Mouse (Mus musculus): Measurements from ENCODE around the gene Gm6205. TPM values are rescaled to one million over a fixed set of nuclear protein-coding genes. Genes with fewer than 3 reads are reported as not detected.

The Gm6205 gene
- polyA plus RNA-seq (2017; shearing (Covaris generic)) = not detected

DNA sequence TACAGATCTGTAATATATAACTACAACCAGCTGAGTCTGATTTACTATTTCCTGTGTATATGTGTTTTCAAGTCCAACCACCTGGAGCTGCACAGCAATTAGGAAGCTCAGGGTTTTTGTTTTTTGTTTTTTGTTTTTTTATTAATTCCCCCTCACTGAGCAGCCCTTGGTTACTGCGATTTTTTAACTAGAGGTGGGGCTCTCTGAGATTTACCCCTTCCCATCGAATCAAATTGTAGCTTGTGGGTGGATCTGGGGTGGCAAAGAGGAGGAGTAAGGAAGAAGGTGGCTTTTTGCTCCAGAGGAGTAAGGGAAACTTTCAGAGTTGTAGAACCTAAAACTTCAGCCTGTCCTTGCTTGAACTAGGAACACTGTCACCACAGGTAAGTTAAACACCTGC is at the start of gene Gm6205:
Gene Gm6205, plus strand, starts transcription at position 301 of the 400 bp plus-strand sequence.

DNA sequence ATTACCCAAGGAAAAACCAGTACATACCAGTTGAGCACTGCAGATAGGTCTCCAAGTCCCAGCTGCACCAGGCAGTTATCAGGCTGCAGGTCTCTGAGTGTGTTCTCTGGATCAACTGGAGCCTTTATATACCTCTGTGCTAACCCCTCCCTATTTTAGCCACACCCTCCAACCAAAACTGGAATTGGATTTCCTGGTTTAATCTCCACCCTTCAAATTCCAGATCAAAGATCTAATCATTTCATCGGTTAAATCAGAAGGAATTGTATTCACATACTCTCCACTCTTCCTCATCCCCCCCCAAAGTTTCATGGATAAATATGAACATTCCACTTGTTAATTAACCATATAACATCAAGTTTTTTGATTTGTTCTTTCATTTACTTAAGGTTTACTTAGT is 31.9 kb upstream of the Gm6205 start, which contains the start of gene Gm3147:
Gene Gm3147, minus strand, starts transcription at position 101 of the 400 bp plus-strand sequence.

DNA sequence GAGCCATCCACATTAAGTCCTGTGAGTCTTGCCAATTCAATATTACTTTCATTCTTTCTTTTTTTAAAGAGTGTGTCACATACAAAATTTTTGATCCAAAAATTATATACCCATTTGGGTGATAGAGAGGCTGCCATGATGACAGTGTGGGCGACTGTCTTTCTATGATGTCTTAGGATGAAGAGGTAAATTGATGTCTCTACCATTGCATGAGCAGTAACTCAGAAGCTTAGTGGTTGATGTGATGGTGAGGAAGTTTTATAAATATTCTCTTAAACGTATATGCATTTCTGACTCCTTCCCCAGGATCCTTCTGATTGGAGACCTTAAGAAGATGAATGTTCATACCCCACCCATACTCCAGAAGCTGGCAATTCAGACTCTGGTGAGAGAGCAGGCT is 24.5 kb upstream of the Gm6205 start, which contains the start of gene Gm6509:
Gene Gm6509, plus strand, starts transcription at position 301 of the 400 bp plus-strand sequence.

Other genes starting within 250 kb of the Gm6205 start
- gene Gm7682, start 202.6 kb upstream of the Gm6205 start, polyA plus RNA-seq (2017; shearing (Covaris generic)) = not detected
- 0.73 TPM for gene Gm3139, start 122.1 kb upstream of the Gm6205 start, polyA plus RNA-seq (2017; shearing (Covaris generic))
- not detected for gene Gm3147, start 32.0 kb upstream of the Gm6205 start, polyA plus RNA-seq (2017; shearing (Covaris generic))
- gene Gm6509, start 24.4 kb upstream of the Gm6205 start, polyA plus RNA-seq (2017; shearing (Covaris generic)) = 0.44 TPM
- 0.62 TPM for gene Gm3183, start 217.1 kb downstream of the Gm6205 start, polyA plus RNA-seq (2017; shearing (Covaris generic))